Mouse (Mus musculus) c-Kit-negative CD71-positive TER-119-positive erythroid progenitor cells, embryonic 14.5 days (primary cell): Measurements from ENCODE around the gene Vmn2r19.
"Not testable (repeated sequence)": the region's sequence is repeated elsewhere in the genome, so short reads cannot be mapped to it uniquely, and the experiment has no call there.

Source experiments
- DNase-seq: peaks from one replicate; pipeline ENCODE4 v3.0.0-alpha.2; 2013; ENCODE audit warnings: low read depth, low spot score

Gene Vmn2r19

DNA sequence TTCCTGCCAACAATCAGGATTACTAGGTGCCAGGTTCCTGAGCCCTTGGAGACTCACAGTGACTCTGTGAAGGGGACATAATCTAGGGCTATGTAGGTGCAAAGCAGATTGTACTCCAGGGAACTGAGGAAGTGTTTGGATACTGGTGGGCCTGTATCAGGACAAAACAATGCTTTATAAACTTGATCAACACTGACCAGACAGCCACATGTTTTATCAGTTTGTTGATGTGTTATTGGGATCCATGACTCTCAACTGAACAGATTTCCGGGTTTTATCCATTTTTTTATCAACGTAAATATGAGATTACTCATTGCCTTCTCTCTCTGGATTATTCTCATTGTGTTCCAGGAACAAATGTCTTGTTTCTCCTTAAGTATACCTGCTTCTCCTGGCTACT, at the start of gene Vmn2r19:
Gene Vmn2r19 (plus strand): TSS at position 301 of the 400 bp plus-strand sequence.
- no peak for DNase-seq

- DNase-seq: no peak
These were observed 49.2 kb upstream of the Vmn2r19 start for GRCm38 (mm10) chr6:123258946-123259345.

- DNase-seq: no peak
These were observed 48.1 kb upstream of the Vmn2r19 start for GRCm38 (mm10) chr6:123259889-123260603.

GRCm38 (mm10) chr6:123260868-123261267, 47.3 kb upstream of the Vmn2r19 start:
- DNase-seq: no peak

DNA sequence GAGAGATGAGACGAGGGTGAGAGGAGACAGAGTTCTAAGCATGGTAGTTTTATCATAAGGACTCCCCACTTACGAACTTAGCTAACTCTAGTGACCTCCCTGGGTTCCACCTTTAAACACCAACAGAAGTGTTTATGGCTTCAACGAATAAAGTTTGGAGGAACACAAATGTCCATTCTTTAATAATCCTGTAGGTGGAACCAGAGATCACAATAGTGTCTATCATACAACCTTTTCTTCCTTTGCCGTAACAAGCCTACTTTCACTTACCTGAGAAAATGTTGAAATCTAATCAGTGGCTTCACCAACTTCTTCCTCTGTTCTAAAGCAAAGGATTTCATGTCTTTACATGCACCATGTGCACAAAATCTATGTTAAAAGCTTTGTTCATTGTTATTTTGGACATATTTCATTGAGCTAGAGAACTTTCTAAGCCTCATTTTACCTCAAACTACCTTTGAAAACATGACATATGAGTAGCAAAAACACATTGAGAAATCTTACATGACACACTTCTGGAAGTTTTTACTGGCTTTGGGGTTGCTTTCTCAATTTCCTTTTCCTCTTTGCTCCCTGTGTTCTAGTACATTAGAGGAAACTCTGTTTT, 46.5 kb upstream of the Vmn2r19 start, which contains the start of gene Clec4d:
Gene Clec4d (plus strand): TSS at position 557 of the 607 bp plus-strand sequence.
- no peak for DNase-seq

DNA sequence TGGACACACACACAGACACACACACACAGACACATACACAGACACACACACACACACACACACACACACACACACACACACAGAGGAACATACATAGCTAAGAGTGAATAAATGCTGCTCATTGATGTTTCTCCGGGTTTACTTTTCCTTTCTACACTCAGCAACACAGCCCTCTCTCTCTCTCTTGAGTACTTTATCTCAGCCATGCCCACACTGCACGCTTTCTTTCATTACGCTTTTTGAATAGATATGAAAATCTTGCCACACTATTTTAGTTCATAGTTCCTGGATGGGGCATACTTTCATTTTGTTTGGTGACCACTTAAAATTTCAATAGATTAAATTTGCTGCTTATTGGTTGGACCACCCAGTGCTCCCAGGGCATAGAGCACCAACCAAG, 43.9 kb upstream of the Vmn2r19 start:
- DNase-seq: no peak

DNA sequence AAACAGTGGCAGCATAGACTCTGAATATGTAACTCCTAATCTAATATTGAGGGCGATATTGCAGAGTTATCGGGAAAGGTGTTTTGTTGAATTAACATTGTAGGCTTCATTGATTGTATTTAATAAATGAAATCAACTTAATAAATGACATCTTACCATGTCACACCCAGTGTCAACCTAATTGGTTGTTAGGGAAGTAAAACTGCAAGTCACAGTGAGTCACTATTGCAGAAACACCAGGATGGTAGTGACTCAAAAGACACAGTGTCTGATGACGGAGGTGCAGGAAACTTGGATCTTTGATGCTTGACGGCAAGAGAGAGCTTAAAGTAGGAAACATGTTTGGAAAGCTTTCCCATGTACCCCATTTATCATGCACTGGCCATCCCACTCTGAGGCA, 42.3 kb upstream of the Vmn2r19 start:
- peak; percentile 48 for DNase-seq

DNA sequence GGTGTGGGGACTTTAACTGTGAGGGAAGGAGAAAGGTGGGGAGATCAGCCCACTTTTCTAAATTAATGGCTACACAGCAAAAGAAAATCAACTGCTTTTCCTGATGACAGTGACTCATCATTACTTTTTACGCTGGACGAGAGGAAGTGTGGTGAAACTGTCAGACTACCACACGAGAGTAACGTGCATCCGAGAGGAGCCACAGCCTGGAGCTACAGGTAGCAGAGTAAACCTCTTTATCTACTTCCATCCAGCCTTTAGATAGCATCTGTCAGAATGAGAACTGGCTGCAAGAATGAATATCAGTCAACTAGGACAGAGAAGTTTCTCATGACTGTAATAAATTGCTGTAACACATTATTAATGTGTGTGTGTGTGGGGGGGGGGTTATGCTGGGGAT, 41.2 kb upstream of the Vmn2r19 start:
- no peak for DNase-seq

GRCm38 (mm10) chr6:123279443-123279842, 28.7 kb upstream of the Vmn2r19 start:
- no peak for DNase-seq

- no peak for DNase-seq
These were observed 21.8 kb upstream of the Vmn2r19 start for GRCm38 (mm10) chr6:123286311-123286710.

- no peak for DNase-seq
These were observed 19.2 kb upstream of the Vmn2r19 start for GRCm38 (mm10) chr6:123288931-123289330.

GRCm38 (mm10) chr6:123289753-123290152, 18.4 kb upstream of the Vmn2r19 start, which contains the start of gene Clec4e:
Clec4e (minus strand) TSS chr6:123289870.
- DNase-seq: no peak

DNA sequence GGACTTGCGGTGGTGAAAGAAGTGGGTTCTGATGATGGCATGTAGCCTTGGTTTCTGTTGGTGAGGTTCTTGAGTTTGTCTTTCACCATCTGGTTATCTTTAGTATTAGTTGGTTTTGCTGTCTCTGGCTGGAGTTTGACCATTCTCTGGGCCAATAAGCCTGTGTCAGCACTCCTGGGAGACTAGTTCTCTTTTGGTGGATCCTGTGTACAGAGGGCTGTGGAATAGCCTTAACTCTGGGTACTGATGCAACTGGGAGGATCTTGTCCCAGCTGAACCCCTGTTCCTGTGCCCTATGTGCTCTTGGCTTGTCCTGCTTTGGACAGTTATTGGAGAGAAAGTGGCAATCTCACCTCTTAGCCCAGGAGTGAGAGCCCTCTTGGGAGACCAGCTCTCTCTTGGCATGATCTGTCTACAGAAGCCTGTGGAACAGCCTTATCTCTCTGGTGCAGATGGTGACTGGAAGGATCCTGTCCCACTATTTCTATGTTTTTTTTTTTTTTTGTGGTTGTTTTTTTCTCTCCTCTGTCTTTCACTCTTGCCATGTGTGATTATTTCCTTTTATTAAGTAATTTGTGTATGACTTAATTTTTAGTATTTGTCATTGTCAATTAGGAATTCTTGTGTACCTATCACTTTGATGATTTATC, 15.3 kb upstream of the Vmn2r19 start:
- peak; percentile 81 for DNase-seq

- DNase-seq: not testable (repeated sequence)
These were observed 14.6 kb upstream of the Vmn2r19 start for GRCm38 (mm10) chr6:123293509-123293908.

DNA sequence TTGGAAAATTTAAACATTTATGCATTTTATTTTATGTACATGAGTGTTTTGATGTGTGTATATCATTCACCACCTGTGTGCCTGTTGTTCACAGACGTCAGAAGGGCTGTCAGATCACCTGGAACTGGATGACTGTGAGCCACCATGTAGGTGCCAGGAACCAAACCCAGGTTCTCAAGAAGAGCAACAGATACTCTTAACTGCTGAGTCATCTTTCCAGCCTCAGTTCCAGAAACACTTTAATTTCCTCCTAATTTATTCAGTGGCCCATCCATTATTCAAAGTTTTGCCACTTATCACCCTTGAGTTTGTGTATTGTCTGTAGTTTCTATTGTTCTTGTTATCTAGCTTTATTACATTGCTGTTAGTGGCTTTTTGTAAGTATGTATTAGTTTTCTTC, 11.4 kb upstream of the Vmn2r19 start:
- DNase-seq: peak; percentile 61

DNA sequence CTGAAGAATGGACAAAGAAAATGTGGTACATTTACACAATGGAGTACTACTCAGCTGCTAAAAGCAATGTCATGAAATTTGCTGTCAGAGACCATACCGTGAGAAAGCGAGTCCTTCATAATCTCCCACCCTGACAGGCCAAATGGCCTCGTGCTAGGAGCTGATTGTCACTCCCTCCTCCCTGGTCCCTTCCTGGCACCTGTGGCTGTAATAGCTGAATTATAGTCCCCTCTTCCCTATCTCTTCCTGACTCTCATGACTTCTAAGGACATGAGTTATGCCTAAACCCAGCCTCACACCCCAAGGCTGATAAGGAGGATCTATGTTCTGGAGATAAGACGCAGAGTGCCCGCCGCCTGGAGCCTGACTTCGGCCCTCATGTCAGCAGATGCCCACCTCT, 1.8 kb upstream of the Vmn2r19 start:
- not testable (repeated sequence) for DNase-seq

- no peak for DNase-seq
These were observed 24.4 kb downstream of the Vmn2r19 start for GRCm38 (mm10) chr6:123332503-123332902.

GRCm38 (mm10) chr6:123340093-123340492, 32.0 kb downstream of the Vmn2r19 start:
- DNase-seq: no peak

GRCm38 (mm10) chr6:123346141-123346540, 38.0 kb downstream of the Vmn2r19 start:
- no peak for DNase-seq
